Mouse (Mus musculus): ENCODE results near the gene March5. TPM values are rescaled to one million over a fixed set of nuclear protein-coding genes. Genes with fewer than 3 reads are reported as not detected.

The March5 gene
- polyA plus RNA-seq, 1 experiment from 2014 or later = 117 TPM

- no peak for ATAC-seq (replicated peaks; ENCODE audit: low FRiP score)
Observed at GRCm38 (mm10) chr19:37242707-37243106, 35.4 kb downstream of the March5 start.

GRCm38 (mm10) chr19:37246859-37247258 lies 39.5 kb downstream of the March5 start:
- no peak overlapping the region for H3K4me3 ChIP-seq (ENCODE audit: low read depth, low read length)
- H3K27me3 ChIP-seq (replicated peaks; ENCODE audit: control insufficient read depth, insufficient read depth, low read length) = no peaks in the 10 kb centered on the region
- 37% methylated on average over 3 of the region's 3 CpGs for WGBS
- DNase-seq (ENCODE audit: low spot score) = no peak
- H3K4me2 ChIP-seq = no peak overlapping the region
- ATAC-seq (replicated peaks; ENCODE audit: low FRiP score) = no peak
- H3K9me3 ChIP-seq (ENCODE audit: control insufficient read depth, low read length) = no peaks in the 10 kb centered on the region
- no peaks in the 10 kb centered on the region for H3K36me3 ChIP-seq (ENCODE audit: control insufficient read depth, insufficient read depth, low read length)
- H3K9ac ChIP-seq (ENCODE audit: low read depth, low read length) = no peak overlapping the region
- H3K4me1 ChIP-seq (replicated peaks; ENCODE audit: control insufficient read depth, insufficient read depth, low read length) = no peaks in the 10 kb centered on the region
- no peak overlapping the region for H3K27ac ChIP-seq (ENCODE audit: low read depth, low read length)

More at GRCm38 (mm10) chr19:37242707-37243106, 35.4 kb downstream of the March5 start:
- H3K4me1 ChIP-seq (replicated peaks; ENCODE audit: control insufficient read depth, insufficient read depth, low read length) = peaks cover 9% of the 10 kb centered on the region
- H3K27me3 ChIP-seq (replicated peaks; ENCODE audit: control insufficient read depth, insufficient read depth, low read length) = no peaks in the 10 kb centered on the region
- no peak overlapping the region for H3K27ac ChIP-seq (ENCODE audit: low read depth, low read length)
- H3K36me3 ChIP-seq (ENCODE audit: control insufficient read depth, insufficient read depth, low read length) = no peaks in the 10 kb centered on the region
- H3K9me3 ChIP-seq (ENCODE audit: control insufficient read depth, low read length) = no peaks in the 10 kb centered on the region
- H3K4me2 ChIP-seq = no peak overlapping the region
- H3K4me3 ChIP-seq (ENCODE audit: low read depth, low read length) = no peak overlapping the region
- 51% methylated on average over 2 of the region's 2 CpGs for WGBS
- DNase-seq (ENCODE audit: low spot score) = no peak
- no peak overlapping the region for H3K9ac ChIP-seq (ENCODE audit: low read depth, low read length)

DNA sequence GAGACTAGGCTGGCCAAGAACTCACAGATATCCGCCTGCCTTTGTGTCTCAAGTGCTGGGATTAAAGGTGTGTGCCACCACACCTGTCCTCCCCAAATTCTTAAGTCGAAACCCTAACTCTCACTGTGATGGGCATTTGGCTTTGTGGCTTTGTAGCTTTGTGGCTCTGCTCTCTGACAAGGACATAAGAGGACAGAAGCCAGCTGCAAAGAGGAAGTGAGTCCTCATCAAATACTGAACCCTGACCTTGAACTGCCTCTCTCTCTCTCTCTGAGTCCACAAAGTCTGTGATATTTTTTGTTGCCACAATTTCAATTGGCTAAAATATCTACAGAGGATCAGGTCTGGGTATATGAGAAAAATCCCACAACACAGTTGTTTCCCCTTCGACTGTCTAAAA lies 40.9 kb downstream of the March5 start:
- Histone ChIP-seq H3K27me3 (replicated peaks; ENCODE audit: control insufficient read depth, insufficient read depth, low read length) (no peaks in the 10 kb centered on the region), H3K4me1 (replicated peaks; ENCODE audit: control insufficient read depth, insufficient read depth, low read length) (no peaks in the 10 kb centered on the region), H3K36me3 (ENCODE audit: control insufficient read depth, insufficient read depth, low read length) (no peaks in the 10 kb centered on the region), H3K4me2 (no peak overlapping the region), H3K4me3 (ENCODE audit: low read depth, low read length) (no peak overlapping the region), H3K9me3 (ENCODE audit: control insufficient read depth, low read length) (no peaks in the 10 kb centered on the region), H3K9ac (ENCODE audit: low read depth, low read length) (no peak overlapping the region), H3K27ac (ENCODE audit: low read depth, low read length) (no peak overlapping the region)
- no peak for ATAC-seq (replicated peaks; ENCODE audit: low FRiP score)
- no peak for DNase-seq (ENCODE audit: low spot score)
- WGBS = 72% methylated on average over 3 of the region's 3 CpGs

GRCm38 (mm10) chr19:37252104-37252503 lies 44.8 kb downstream of the March5 start:
- no peak overlapping the region for H3K4me2 ChIP-seq
- H3K4me1 ChIP-seq (replicated peaks; ENCODE audit: control insufficient read depth, insufficient read depth, low read length) = no peaks in the 10 kb centered on the region
- H3K27me3 ChIP-seq (replicated peaks; ENCODE audit: control insufficient read depth, insufficient read depth, low read length) = no peaks in the 10 kb centered on the region
- H3K9ac ChIP-seq (ENCODE audit: low read depth, low read length) = no peak overlapping the region
- H3K36me3 ChIP-seq (ENCODE audit: control insufficient read depth, insufficient read depth, low read length) = no peaks in the 10 kb centered on the region
- 64% methylated on average over 6 of the region's 6 CpGs for WGBS
- ATAC-seq (replicated peaks; ENCODE audit: low FRiP score) (no peak), DNase-seq (ENCODE audit: low spot score) (no peak)
- no peak overlapping the region for H3K27ac ChIP-seq (ENCODE audit: low read depth, low read length)
- no peaks in the 10 kb centered on the region for H3K9me3 ChIP-seq (ENCODE audit: control insufficient read depth, low read length)
- no peak overlapping the region for H3K4me3 ChIP-seq (ENCODE audit: low read depth, low read length)

DNA sequence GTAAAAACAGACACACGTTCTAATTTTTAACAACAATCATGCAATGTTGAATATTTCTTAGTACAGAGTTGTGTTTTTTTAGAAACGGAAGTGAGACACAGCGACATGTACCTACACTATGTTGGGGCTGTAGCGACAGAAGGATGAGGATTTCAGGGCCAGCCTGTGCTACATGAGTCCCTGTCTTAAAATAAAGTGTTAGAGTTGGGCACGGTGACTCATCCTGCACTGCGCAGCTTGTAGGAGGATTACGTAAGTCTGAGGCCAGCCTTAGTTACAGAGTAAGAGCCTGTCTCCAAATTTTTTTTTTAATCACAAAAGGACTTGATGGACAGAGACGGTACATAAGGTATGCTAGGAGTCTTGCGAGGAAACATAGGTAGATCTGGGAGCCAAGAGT lies 48.0 kb downstream of the March5 start:
- Histone ChIP-seq H3K9ac (ENCODE audit: low read depth, low read length) (no peak overlapping the region), H3K4me1 (replicated peaks; ENCODE audit: control insufficient read depth, insufficient read depth, low read length) (no peaks in the 10 kb centered on the region), H3K27ac (ENCODE audit: low read depth, low read length) (no peak overlapping the region), H3K27me3 (replicated peaks; ENCODE audit: control insufficient read depth, insufficient read depth, low read length) (no peaks in the 10 kb centered on the region), H3K4me2 (no peak overlapping the region), H3K9me3 (ENCODE audit: control insufficient read depth, low read length) (no peaks in the 10 kb centered on the region), H3K36me3 (ENCODE audit: control insufficient read depth, insufficient read depth, low read length) (no peaks in the 10 kb centered on the region), H3K4me3 (ENCODE audit: low read depth, low read length) (no peak overlapping the region)
- DNase-seq (ENCODE audit: low spot score) = no peak
- 79% methylated on average over 9 of the region's 9 CpGs for WGBS
- no peak for ATAC-seq (replicated peaks; ENCODE audit: low FRiP score)

DNA sequence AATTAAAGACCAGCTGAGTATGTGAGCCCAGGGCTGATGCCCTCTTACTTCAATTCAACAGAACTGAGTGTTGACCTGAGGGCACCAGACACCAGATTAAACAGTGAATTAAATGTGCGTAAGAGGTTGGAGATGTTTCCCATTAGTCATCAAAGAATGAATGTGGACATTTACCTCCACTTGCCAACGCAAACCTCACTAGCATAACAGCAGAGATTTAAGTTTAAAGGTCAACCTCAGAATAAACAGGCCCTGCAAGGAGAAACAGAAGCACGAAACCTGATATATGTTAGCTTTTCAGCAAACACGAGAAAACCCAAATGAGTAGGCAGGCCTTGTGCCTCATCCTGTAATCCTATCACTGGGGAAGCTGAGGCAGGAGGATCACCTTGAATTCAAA lies 55.0 kb downstream of the March5 start:
- no peak for ATAC-seq (replicated peaks; ENCODE audit: low FRiP score)
- H3K4me1 ChIP-seq (replicated peaks; ENCODE audit: control insufficient read depth, insufficient read depth, low read length) = no peaks in the 10 kb centered on the region; the same call in 1 of the 2 replicates
- H3K27ac ChIP-seq (ENCODE audit: low read depth, low read length) = no peak overlapping the region
- no peaks in the 10 kb centered on the region for H3K27me3 ChIP-seq (replicated peaks; ENCODE audit: control insufficient read depth, insufficient read depth, low read length)
- no peak overlapping the region for H3K4me3 ChIP-seq (ENCODE audit: low read depth, low read length)
- DNase-seq (ENCODE audit: low spot score) = no peak
- H3K9ac ChIP-seq (ENCODE audit: low read depth, low read length) = no peak overlapping the region
- no peaks in the 10 kb centered on the region for H3K36me3 ChIP-seq (ENCODE audit: control insufficient read depth, insufficient read depth, low read length)
- WGBS = 71% methylated on average over 4 of the region's 4 CpGs
- H3K9me3 ChIP-seq (ENCODE audit: control insufficient read depth, low read length) = no peaks in the 10 kb centered on the region
- H3K4me2 ChIP-seq = no peak overlapping the region

DNA sequence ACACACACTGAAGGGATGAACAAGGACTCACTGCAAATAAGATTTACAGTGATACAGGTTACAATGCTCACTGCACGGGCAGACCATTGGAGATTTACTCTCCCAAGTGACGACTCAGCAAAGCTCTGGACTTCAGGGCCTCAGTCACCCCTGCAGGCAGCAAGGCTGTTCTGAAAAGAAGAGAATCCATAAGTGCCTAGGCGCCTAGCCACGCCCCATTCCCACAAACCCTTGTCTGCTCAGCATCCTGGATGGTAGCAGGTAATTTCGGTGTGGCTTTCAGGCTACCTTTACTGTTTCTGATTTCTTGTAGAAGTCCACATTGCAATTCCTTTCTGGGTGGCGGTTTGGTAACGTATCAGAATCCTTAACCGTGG lies 56.2 kb downstream of the March5 start:
- H3K9me3 ChIP-seq (ENCODE audit: control insufficient read depth, low read length) = no peaks in the 10 kb centered on the region
- DNase-seq (ENCODE audit: low spot score) = no peak
- H3K27me3 ChIP-seq (replicated peaks; ENCODE audit: control insufficient read depth, insufficient read depth, low read length) = no peaks in the 10 kb centered on the region
- 50% methylated on average over 8 of the region's 8 CpGs for WGBS
- peak overlapping the region; percentile 52 for H3K27ac ChIP-seq (ENCODE audit: low read depth, low read length)
- H3K4me3 ChIP-seq (ENCODE audit: low read depth, low read length) = no peak overlapping the region
- H3K4me1 ChIP-seq (replicated peaks; ENCODE audit: control insufficient read depth, insufficient read depth, low read length) = no peaks in the 10 kb centered on the region; the same call in 1 of the 2 replicates
- 0 out of 2 replicates have a peak, but pooled peaks cover 2% of the 10 kb centered on the region for H3K36me3 ChIP-seq (ENCODE audit: control insufficient read depth, insufficient read depth, low read length)
- ATAC-seq (replicated peaks; ENCODE audit: low FRiP score) = no peak
- no peak overlapping the region for H3K9ac ChIP-seq (ENCODE audit: low read depth, low read length)
- H3K4me2 ChIP-seq = no peak overlapping the region

DNA sequence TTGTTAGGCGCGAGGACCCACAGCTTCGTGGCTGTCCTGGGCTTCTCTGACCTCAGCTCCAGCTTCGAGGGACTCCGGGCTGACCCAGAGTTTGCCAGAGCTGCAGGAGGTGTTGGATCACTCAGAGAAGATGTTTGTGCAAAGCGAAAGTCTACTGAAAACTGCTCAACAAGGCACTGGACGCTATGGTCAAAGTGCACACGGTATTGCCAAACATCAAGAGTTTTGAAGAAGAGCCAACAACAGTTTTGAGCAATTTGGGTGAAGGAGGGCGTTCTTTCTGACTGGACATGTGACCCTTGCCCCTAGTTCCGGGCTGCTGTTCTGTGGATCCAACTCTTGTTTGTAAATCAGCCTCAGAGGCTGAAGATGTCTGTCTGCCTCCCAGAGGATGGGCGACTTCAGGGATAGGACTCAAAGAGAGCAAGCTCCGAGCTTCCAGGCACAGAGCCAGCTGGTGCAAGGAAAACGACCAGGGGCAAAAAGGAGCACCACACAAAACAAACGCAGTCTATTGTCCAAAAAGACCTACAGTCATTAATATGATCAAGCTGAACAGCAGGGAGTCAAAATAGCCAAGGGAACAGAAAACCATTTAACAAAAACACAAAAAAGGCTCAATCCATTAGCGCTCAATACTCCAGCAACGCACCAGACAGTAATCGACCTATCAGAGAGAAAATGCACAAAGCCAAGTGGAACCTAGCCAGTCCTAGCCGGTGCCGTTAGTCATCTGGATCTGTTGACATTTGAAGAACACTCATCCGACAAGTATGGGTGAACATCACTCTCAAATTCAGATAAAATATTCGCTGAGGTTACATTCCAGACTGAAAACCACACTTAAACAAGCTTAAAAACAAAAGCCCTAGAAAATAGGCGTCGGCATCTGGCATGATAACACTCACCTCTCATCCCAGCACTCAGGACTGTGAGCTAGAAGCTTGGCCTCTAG lies 56.9 kb downstream of the March5 start:
- H3K27ac ChIP-seq (ENCODE audit: low read depth, low read length) = peak overlapping the region; percentile 52
- H3K9ac ChIP-seq (ENCODE audit: low read depth, low read length) = no peak overlapping the region
- H3K36me3 ChIP-seq (ENCODE audit: control insufficient read depth, insufficient read depth, low read length) = 0 out of 2 replicates have a peak, but pooled peaks cover 5% of the 10 kb centered on the region
- no peak overlapping the region for H3K4me3 ChIP-seq (ENCODE audit: low read depth, low read length)
- no peaks in the 10 kb centered on the region; the same call in 1 of the 2 replicates for H3K4me1 ChIP-seq (replicated peaks; ENCODE audit: control insufficient read depth, insufficient read depth, low read length)
- ATAC-seq (replicated peaks; ENCODE audit: low FRiP score) (no peak), DNase-seq (ENCODE audit: low spot score) (no peak)
- H3K27me3 ChIP-seq (replicated peaks; ENCODE audit: control insufficient read depth, insufficient read depth, low read length) = no peaks in the 10 kb centered on the region
- H3K9me3 ChIP-seq (ENCODE audit: control insufficient read depth, low read length) = no peaks in the 10 kb centered on the region
- H3K4me2 ChIP-seq = no peak overlapping the region
- 72% methylated on average over 23 of the region's 23 CpGs for WGBS

Data from liver, embryonic 11.5 days (tissue).